ENCODE assay signal across 8 mouse cellular contexts in the genomic region with DNA sequence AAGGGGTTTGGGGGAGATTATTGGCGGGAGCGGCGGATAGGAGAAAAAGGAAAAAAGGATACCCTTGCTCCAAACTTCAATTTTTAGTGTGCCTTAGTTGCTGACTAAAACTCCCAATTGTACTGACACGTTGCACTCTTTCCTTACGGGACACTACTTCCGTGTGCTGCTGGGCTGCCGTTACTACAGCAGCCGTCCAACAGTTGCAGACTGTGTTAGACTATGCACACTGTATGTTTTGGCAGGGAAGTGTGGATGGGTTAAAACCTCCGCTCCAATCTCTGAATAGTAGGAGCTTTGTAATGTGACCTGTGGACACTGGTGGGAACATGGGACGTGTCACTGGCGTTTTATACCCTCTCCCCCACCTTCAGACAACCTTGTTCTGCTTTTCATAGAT. TPM values are rescaled to one million over a fixed set of nuclear protein-coding genes. Genes with fewer than 3 reads are reported as not detected.
A peak's percentile ranks its signal among the peaks of the same experiment; 100 is the strongest.
DNase-seq lines count a peak whose midpoint lies in the region; ATAC-seq and TF ChIP-seq lines count a peak whose summit lies in the region.

No protein-coding gene starts in this region.

- peak overlapping the region; percentile 99 for H3K9ac ChIP-seq in intestine, embryonic 16.5 days (ENCODE audit: low read depth, low read length)

- H3K36me3 ChIP-seq in G1E (replicated peaks) = peaks cover 33% of the 10 kb centered on the region
- 0 out of 2 replicates have a peak, but pooled peaks cover 4% of the 10 kb centered on the region for H3K36me3 ChIP-seq in intestine, embryonic 16.5 days (ENCODE audit: control insufficient read depth, insufficient read depth, low read length)

- peaks cover 20% of the 10 kb centered on the region for H3K4me1 ChIP-seq in G1E (ENCODE audit: insufficient read depth, low read depth, low read length)
- H3K4me1 ChIP-seq in intestine, embryonic 16.5 days (ENCODE audit: control insufficient read depth, insufficient read depth, low read length) = no peaks in the 10 kb centered on the region

- DNase-seq in 416B (ENCODE audit: low read depth) = peak; percentile 67
- peak; percentile 26 for DNase-seq in G1E (ENCODE audit: low spot score)
- peak; percentile 9 for DNase-seq in fibroblast of lung, adult 2 months (ENCODE audit: low read depth)
- DNase-seq in thymus, postnatal 14 days = peak; percentile 25
- no peak for DNase-seq in gastrocnemius, postnatal 25 days

- 0% methylated on average over 11 of the region's 11 CpGs for WGBS in intestine, embryonic 16.5 days

- no peaks in the 10 kb centered on the region for H3K27me3 ChIP-seq in G1E (ENCODE audit: insufficient read depth, low read length)
- H3K27me3 ChIP-seq in intestine, embryonic 16.5 days (replicated peaks; ENCODE audit: control insufficient read depth, insufficient read depth, low read length) = no peaks in the 10 kb centered on the region

- peak overlapping the region; percentile 95 for H3K27ac ChIP-seq in intestine, embryonic 16.5 days (ENCODE audit: low read length)

- no peak for TF ChIP-seq CTCF in G1E (IDR thresholded peaks at IDR 0.05; ENCODE audit: low read depth, low read length)

- H3K9me3 ChIP-seq in G1E (replicated peaks) = no peaks in the 10 kb centered on the region
- no peaks in the 10 kb centered on the region for H3K9me3 ChIP-seq in intestine, embryonic 16.5 days (ENCODE audit: control insufficient read depth, low read length)

- H3K4me3 ChIP-seq in G1E (ENCODE audit: low read depth, low read length) = peak overlapping the region; percentile 96
- H3K4me3 ChIP-seq in intestine, embryonic 16.5 days (ENCODE audit: low read length) = peak overlapping the region; percentile 94

- ATAC-seq in G1E (ENCODE audit: extremely low read depth, insufficient number of reproducible peaks, low FRiP score, poor library complexity, severe bottlenecking) = no peak
- peak; percentile 51 for ATAC-seq in intestine, embryonic 16.5 days
- ATAC-seq in megakaryocyte, adult 5-6 weeks (ENCODE audit: poor library complexity, severe bottlenecking) = peak; percentile 25
- ATAC-seq in frontal cortex, adult (ENCODE audit: low TSS enrichment) = no peak

- H3K4me2 ChIP-seq in intestine, embryonic 16.5 days (ENCODE audit: low read depth, low read length) = peak overlapping the region; percentile 76

RNA-seq across cellular contexts. Expression of a gene that starts 0.9 kb away (rescaled TPM):
- 39.1 and 39.6 TPM in 2 replicates for total RNA-seq in G1E (2014; fragmentation: Nextera tagmentation)
- 19.6 and 22.2 TPM in 2 replicates for total RNA-seq in G1E (2017)
- 5.5 and 9.0 TPM in 2 replicates for polyA plus RNA-seq in G1E (2012)
- polyA plus RNA-seq in intestine, embryonic 16.5 days (2015; fragmentation: Nextera tagmentation; extraction: Ambion mirVana) = 15.5 and 16.0 TPM in 2 replicates
- total RNA-seq in megakaryocyte, adult 5-6 weeks (2015) = 15.9 and 16.1 TPM in 2 replicates
- total RNA-seq in megakaryocyte, adult 5-6 weeks (2017) = 12.8 and 15.0 TPM in 2 replicates
- total RNA-seq in gastrocnemius, postnatal 25 days (2021) = 1 to 10 TPM; 3.5 to 4.6 TPM

RNA-seq across cellular contexts. Expression of a gene that starts 1.4 kb away (rescaled TPM):
- total RNA-seq in G1E (2014; fragmentation: Nextera tagmentation) (189 and 203 TPM in 2 replicates), G1E (2017) (144 and 157 TPM in 2 replicates)
- 140 and 181 TPM in 2 replicates for polyA plus RNA-seq in G1E (2012)
- polyA plus RNA-seq in intestine, embryonic 16.5 days (2015; fragmentation: Nextera tagmentation; extraction: Ambion mirVana) = 141 and 168 TPM in 2 replicates
- total RNA-seq in megakaryocyte, adult 5-6 weeks (2015) = 94.5 and 107 TPM in 2 replicates
- 82.4 and 87.4 TPM in 2 replicates for total RNA-seq in megakaryocyte, adult 5-6 weeks (2017)
- total RNA-seq in gastrocnemius, postnatal 25 days (2021) = 10 to 100 TPM in 1 of 2 experiments, 1 to 10 TPM in 1; 9.6 to 11.8 TPM

Comparison
In these comparisons a context has a peak if more than half of its experiments do, and no peak if none do; other contexts are left out.
1. ATAC-seq: peak in intestine, embryonic 16.5 days (single experiment) and megakaryocyte, adult 5-6 weeks (single experiment); none in G1E (single experiment) and frontal cortex, adult (single experiment).
2. RNA of a gene that starts 1.4 kb away (total RNA-seq): 144 to 203 TPM in G1E and 82.4 to 107 TPM in megakaryocyte, adult 5-6 weeks; 9.6 to 11.8 TPM in gastrocnemius, postnatal 25 days; every median in the first group is over 4 times any median in the second.